Mouse (Mus musculus) myocyte (in vitro differentiated cells): ENCODE results near the gene Pirb.
A peak's percentile ranks its signal among the peaks of the same experiment; 100 is the strongest.

Source experiments
- MYOD1 ChIP-seq, 3 experiments: IDR thresholded peaks; one replicate each; pipeline ENCODE4 v1.6.1; 2011; ENCODE audit warnings: control low read depth in 2 of 3, low read depth in 2 of 3, mild to moderate bottlenecking in 2 of 3, moderate library complexity in 1 of 3; ENCODE audit not compliant: insufficient read length in 2 of 3, control insufficient read depth in 1 of 3
- POLR2A ChIP-seq: IDR thresholded peaks from one replicate; pipeline ENCODE4 v1.6.1; 2011; ENCODE audit warnings: low read depth, mild to moderate bottlenecking, control low read depth, moderate library complexity; ENCODE audit not compliant: insufficient read length
- POLR2AphosphoS2 ChIP-seq: IDR thresholded peaks from one replicate; pipeline ENCODE4 v1.6.1; 2011; ENCODE audit warnings: low read depth, control low read depth; ENCODE audit not compliant: insufficient read length
- REST ChIP-seq: IDR thresholded peaks from one replicate; pipeline ENCODE4 v1.6.1; 2011; ENCODE audit warnings: mild to moderate bottlenecking, control low read depth, moderate library complexity; ENCODE audit not compliant: insufficient read depth, insufficient read length
- SRF ChIP-seq: IDR thresholded peaks from one replicate; pipeline ENCODE4 v1.6.1; 2011; ENCODE audit warnings: low read depth; ENCODE audit not compliant: control insufficient read depth, insufficient read length
- USF1 ChIP-seq: IDR thresholded peaks from one replicate; pipeline ENCODE4 v1.6.1; 2011; ENCODE audit warnings: low read depth, mild to moderate bottlenecking, control low read depth, moderate library complexity

- no peak for TF ChIP-seq MYOD1 (IDR thresholded peaks at IDR 0.05; ENCODE audit: control insufficient read depth in 1 of 3, insufficient read length in 2 of 3, low read depth in 2 of 3)
- TF ChIP-seq SRF: no peak
- TF ChIP-seq POLR2AphosphoS2: peak; percentile 35
- TF ChIP-seq POLR2A: peak; percentile 32
- TF ChIP-seq REST: no peak
- TF ChIP-seq USF1: no peak
These were observed 15.7 kb downstream of the Pirb start for GRCm38 (mm10) chr7:3704475-3704874.
